Mouse (Mus musculus) heart, postnatal 0 days (tissue): ENCODE data around the gene Lsm7.

Experiments used
- CTCF ChIP-seq: IDR thresholded peaks from 2 replicates; pipeline ENCODE4 v1.5.1; 2016; ENCODE audit warnings: antibody characterized with exemption, control low read depth, low read depth
- EP300 ChIP-seq: IDR thresholded peaks from 2 replicates; pipeline ENCODE4 v1.6.1; 2016; ENCODE audit warnings: antibody characterized with exemption, low read depth

DNA sequence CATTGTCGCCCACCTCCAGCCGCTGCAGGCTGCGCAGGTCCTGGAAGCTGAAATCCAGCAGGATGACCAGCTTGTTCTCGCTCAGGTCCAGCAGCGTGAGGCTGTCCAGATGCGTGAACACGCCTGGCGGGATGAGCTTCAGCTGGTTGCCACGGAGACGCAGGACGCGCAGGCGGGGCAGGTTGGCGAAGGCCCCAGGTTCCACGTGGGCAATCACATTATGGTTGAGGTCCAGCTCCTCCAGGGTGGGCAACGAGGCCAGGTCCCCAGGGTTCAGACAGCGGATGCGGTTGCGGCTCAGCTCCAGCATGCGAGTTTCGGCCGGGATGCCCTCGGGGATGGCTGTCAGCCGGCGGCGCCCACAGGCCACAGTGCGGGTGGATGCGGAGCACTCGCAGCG, 19.4 kb downstream of the Lsm7 start:
- TF ChIP-seq CTCF (no peak), EP300 (no peak)
